Mouse (Mus musculus): ENCODE measurements around the gene Lrrc18. TPM values are rescaled to one million over a fixed set of nuclear protein-coding genes. Genes with fewer than 3 reads are reported as not detected.

Gene Lrrc18
- total and polyA plus RNA-seq, 2 experiments, result 0.07 to 0.28 TPM

GRCm38 (mm10) chr14:32999511-32999910 is 8.3 kb downstream of the Lrrc18 start:
- H3K4me1 ChIP-seq (ENCODE audit: control insufficient read depth, insufficient read depth, low read length), result no peaks in the 10 kb centered on the region; the same call in 1 of the 2 replicates
- TF ChIP-seq POLR2A (IDR thresholded peaks at IDR 0.05; ENCODE audit: extremely low read depth, insufficient read depth, low read length), result no peak
- no peak for TF ChIP-seq CTCF (IDR thresholded peaks at IDR 0.05; ENCODE audit: low read depth, low read length)
- WGBS, result 60% methylated on average over 10 of the region's 10 CpGs
- H3K79me2 ChIP-seq (ENCODE audit: control insufficient read depth, insufficient read depth, low read length), result no peaks in the 10 kb centered on the region
- H3K27ac ChIP-seq (replicated peaks; ENCODE audit: insufficient read depth, low read depth, low read length), result no peak overlapping the region
- no peak for DNase-seq (ENCODE audit: extremely low read depth, low read depth, low spot score)
- H3K36me3 ChIP-seq (ENCODE audit: control insufficient read depth, insufficient read depth, low read length), result no peaks in the 10 kb centered on the region
- no peak overlapping the region for H3K9ac ChIP-seq (ENCODE audit: low read depth, low read length)
- no peak overlapping the region for H3K4me3 ChIP-seq (ENCODE audit: insufficient read depth, low read depth, low read length)
- no peaks in the 10 kb centered on the region for H3K27me3 ChIP-seq (ENCODE audit: control insufficient read depth, insufficient read depth, low read length)

- H3K4me1 ChIP-seq (ENCODE audit: control insufficient read depth, insufficient read depth, low read length), result no peaks in the 10 kb centered on the region
- DNase-seq (ENCODE audit: extremely low read depth, low read depth, low spot score), result no peak
- no peak overlapping the region for H3K27ac ChIP-seq (replicated peaks; ENCODE audit: insufficient read depth, low read depth, low read length)
- 52% methylated on average over 8 of the region's 8 CpGs for WGBS
- H3K36me3 ChIP-seq (ENCODE audit: control insufficient read depth, insufficient read depth, low read length), result no peaks in the 10 kb centered on the region
- TF ChIP-seq CTCF (IDR thresholded peaks at IDR 0.05; ENCODE audit: low read depth, low read length), result no peak
- TF ChIP-seq POLR2A (IDR thresholded peaks at IDR 0.05; ENCODE audit: extremely low read depth, insufficient read depth, low read length), result no peak
- H3K4me3 ChIP-seq (ENCODE audit: insufficient read depth, low read depth, low read length), result no peak overlapping the region
- H3K27me3 ChIP-seq (ENCODE audit: control insufficient read depth, insufficient read depth, low read length), result no peaks in the 10 kb centered on the region
- no peaks in the 10 kb centered on the region for H3K79me2 ChIP-seq (ENCODE audit: control insufficient read depth, insufficient read depth, low read length)
- H3K9ac ChIP-seq (ENCODE audit: low read depth, low read length), result no peak overlapping the region
Measured at GRCm38 (mm10) chr14:33000112-33000979, 9.2 kb downstream of the Lrrc18 start.

GRCm38 (mm10) chr14:33005114-33005513 is 13.9 kb downstream of the Lrrc18 start:
- no peak overlapping the region for H3K4me3 ChIP-seq (ENCODE audit: insufficient read depth, low read depth, low read length)
- no peaks in the 10 kb centered on the region for H3K4me1 ChIP-seq (ENCODE audit: control insufficient read depth, insufficient read depth, low read length)
- H3K9ac ChIP-seq (ENCODE audit: low read depth, low read length), result no peak overlapping the region
- H3K27ac ChIP-seq (replicated peaks; ENCODE audit: insufficient read depth, low read depth, low read length), result no peak overlapping the region
- DNase-seq (ENCODE audit: extremely low read depth, low read depth, low spot score), result no peak
- no peaks in the 10 kb centered on the region for H3K27me3 ChIP-seq (ENCODE audit: control insufficient read depth, insufficient read depth, low read length)
- H3K36me3 ChIP-seq (ENCODE audit: control insufficient read depth, insufficient read depth, low read length), result no peaks in the 10 kb centered on the region
- no peak for TF ChIP-seq POLR2A (IDR thresholded peaks at IDR 0.05; ENCODE audit: extremely low read depth, insufficient read depth, low read length)
- TF ChIP-seq CTCF (IDR thresholded peaks at IDR 0.05; ENCODE audit: low read depth, low read length), result no peak
- WGBS, result 98% methylated on average over 1 of the region's 1 CpGs
- no peaks in the 10 kb centered on the region for H3K79me2 ChIP-seq (ENCODE audit: control insufficient read depth, insufficient read depth, low read length)

- no peak overlapping the region for H3K9ac ChIP-seq (ENCODE audit: low read depth, low read length)
Measured at GRCm38 (mm10) chr14:33007638-33008037, 16.5 kb downstream of the Lrrc18 start.

GRCm38 (mm10) chr14:33019050-33019449 is 27.9 kb downstream of the Lrrc18 start:
- DNase-seq (ENCODE audit: extremely low read depth, low read depth, low spot score), result peak; percentile 91
- WGBS, result 41% methylated on average over 3 of the region's 3 CpGs
- no peak overlapping the region for H3K27ac ChIP-seq (replicated peaks; ENCODE audit: insufficient read depth, low read depth, low read length)
- no peak overlapping the region for H3K4me3 ChIP-seq (ENCODE audit: insufficient read depth, low read depth, low read length)
- no peaks in the 10 kb centered on the region for H3K27me3 ChIP-seq (ENCODE audit: control insufficient read depth, insufficient read depth, low read length)
- H3K79me2 ChIP-seq (ENCODE audit: control insufficient read depth, insufficient read depth, low read length), result no peaks in the 10 kb centered on the region
- H3K9ac ChIP-seq (ENCODE audit: low read depth, low read length), result no peak overlapping the region
- H3K4me1 ChIP-seq (ENCODE audit: control insufficient read depth, insufficient read depth, low read length), result 0 out of 2 replicates have a peak, but pooled peaks cover 2% of the 10 kb centered on the region
- H3K36me3 ChIP-seq (ENCODE audit: control insufficient read depth, insufficient read depth, low read length), result no peaks in the 10 kb centered on the region
- no peak for TF ChIP-seq CTCF (IDR thresholded peaks at IDR 0.05; ENCODE audit: low read depth, low read length)
- TF ChIP-seq POLR2A (IDR thresholded peaks at IDR 0.05; ENCODE audit: extremely low read depth, insufficient read depth, low read length), result no peak

More at GRCm38 (mm10) chr14:33007638-33008037, 16.5 kb downstream of the Lrrc18 start:
- Histone ChIP-seq H3K4me3 (ENCODE audit: insufficient read depth, low read depth, low read length) (no peak overlapping the region), H3K36me3 (ENCODE audit: control insufficient read depth, insufficient read depth, low read length) (no peaks in the 10 kb centered on the region), H3K27ac (replicated peaks; ENCODE audit: insufficient read depth, low read depth, low read length) (no peak overlapping the region), H3K79me2 (ENCODE audit: control insufficient read depth, insufficient read depth, low read length) (no peaks in the 10 kb centered on the region), H3K27me3 (ENCODE audit: control insufficient read depth, insufficient read depth, low read length) (no peaks in the 10 kb centered on the region), H3K4me1 (ENCODE audit: control insufficient read depth, insufficient read depth, low read length) (no peaks in the 10 kb centered on the region)
- TF ChIP-seq POLR2A (IDR thresholded peaks at IDR 0.05; ENCODE audit: extremely low read depth, insufficient read depth, low read length) (no peak), CTCF (IDR thresholded peaks at IDR 0.05; ENCODE audit: low read depth, low read length) (no peak)
- no peak for DNase-seq (ENCODE audit: extremely low read depth, low read depth, low spot score)
- WGBS, result 73% methylated on average over 1 of the region's 1 CpGs

- Histone ChIP-seq H3K4me1 (ENCODE audit: control insufficient read depth, insufficient read depth, low read length) (0 out of 2 replicates have a peak, but pooled peaks cover 2% of the 10 kb centered on the region), H3K27me3 (ENCODE audit: control insufficient read depth, insufficient read depth, low read length) (no peaks in the 10 kb centered on the region), H3K27ac (replicated peaks; ENCODE audit: insufficient read depth, low read depth, low read length) (no peak overlapping the region), H3K79me2 (ENCODE audit: control insufficient read depth, insufficient read depth, low read length) (no peaks in the 10 kb centered on the region), H3K4me3 (ENCODE audit: insufficient read depth, low read depth, low read length) (no peak overlapping the region), H3K36me3 (ENCODE audit: control insufficient read depth, insufficient read depth, low read length) (no peaks in the 10 kb centered on the region), H3K9ac (ENCODE audit: low read depth, low read length) (no peak overlapping the region)
- DNase-seq (ENCODE audit: extremely low read depth, low read depth, low spot score), result no peak
- WGBS, result 61% methylated on average over 5 of the region's 5 CpGs
- TF ChIP-seq CTCF (IDR thresholded peaks at IDR 0.05; ENCODE audit: low read depth, low read length), result no peak
- TF ChIP-seq POLR2A (IDR thresholded peaks at IDR 0.05; ENCODE audit: extremely low read depth, insufficient read depth, low read length), result no peak
Measured at GRCm38 (mm10) chr14:33019606-33020005, 28.4 kb downstream of the Lrrc18 start.
